Mouse (Mus musculus) MEL (cell line): ENCODE measurements around the gene Rgl1. TPM values are rescaled to one million over a fixed set of nuclear protein-coding genes. Genes with fewer than 3 reads are reported as not detected.

Experiments used
- DNase-seq: peaks from one replicate; pipeline ENCODE4 v3.0.0; 2011; ENCODE audit warnings: low read depth, low spot score
- H3K27ac ChIP-seq: 2 replicates; pipeline ENCODE4 v1.5.1; 2012; ENCODE audit warnings: low read depth, mild to moderate bottlenecking, control low read depth, low read length, moderate library complexity; ENCODE audit not compliant: control insufficient read depth
- H3K27me3 ChIP-seq, 2 experiments: fragments of 150-350 bp in 1 of 2; sonication (generic) in 1 of 2; 2 replicates each; pipeline ENCODE4 v1.6.1; 2012; ENCODE audit warnings: low read length in 2 of 2, mild to moderate bottlenecking in 2 of 2, improper control_type of control experiment in 1 of 2, moderate library complexity in 1 of 2; ENCODE audit not compliant: insufficient read depth in 2 of 2, control insufficient read depth in 1 of 2
- H3K36me3 ChIP-seq, 2 experiments: 2 replicates each; pipeline ENCODE4 v1.6.1; 2012 to 2014; ENCODE audit warnings: low read length in 2 of 2, improper control_type of control experiment in 1 of 2, inconsistent platforms in 1 of 2, mild to moderate bottlenecking in 1 of 2; ENCODE audit not compliant: insufficient read depth in 2 of 2, control insufficient read depth in 1 of 2
- H3K4me1 ChIP-seq, 2 experiments: fragments of 150-350 bp in 1 of 2; sonication (generic) in 1 of 2; 2 replicates each; pipeline ENCODE4 v1.6.1; 2012; ENCODE audit warnings: low read length in 2 of 2, improper control_type of control experiment in 1 of 2, mild to moderate bottlenecking in 1 of 2; ENCODE audit not compliant: insufficient read depth in 2 of 2, control insufficient read depth in 1 of 2
- H3K4me3 ChIP-seq, 2 experiments: fragments of 150-350 bp in 1 of 2; sonication (generic) in 1 of 2; 2 replicates each; pipeline ENCODE4 v1.5.1; 2012; ENCODE audit warnings: low read depth in 2 of 2, low read length in 2 of 2, mild to moderate bottlenecking in 2 of 2, moderate library complexity in 2 of 2, control low read depth in 1 of 2, improper control_type of control experiment in 1 of 2; ENCODE audit not compliant: control insufficient read depth in 1 of 2, insufficient read depth in 1 of 2
- H3K79me2 ChIP-seq: 2 replicates; pipeline ENCODE4 v1.6.1; 2012; ENCODE audit warnings: mild to moderate bottlenecking, low read length, moderate library complexity; ENCODE audit not compliant: control insufficient read depth, poor library complexity, insufficient read depth
- H3K9ac ChIP-seq: 2 replicates; pipeline ENCODE4 v1.6.1; 2012; ENCODE audit warnings: low read depth, mild to moderate bottlenecking, control low read depth, low read length, moderate library complexity; ENCODE audit not compliant: control insufficient read depth, poor library complexity, severe bottlenecking
- H3K9me3 ChIP-seq: fragments of 150-350 bp; sonication (generic); replicated peaks from 2 replicates; pipeline ENCODE4 v1.6.1; 2012; ENCODE audit warnings: mild to moderate bottlenecking, low read length, improper control_type of control experiment, moderate library complexity; ENCODE audit not compliant: insufficient read depth
- BHLHE40 ChIP-seq: IDR thresholded peaks from 2 replicates; pipeline ENCODE4 v1.6.1; 2012; ENCODE audit warnings: low read depth, mild to moderate bottlenecking, inconsistent platforms, low read length, improper control_type of control experiment, borderline replicate concordance
- CTCF ChIP-seq, 3 experiments: IDR thresholded peaks in 2 of 3; conservative IDR thresholded peaks in 1 of 3; 2 replicates each; pipeline ENCODE4 v1.5.1; 2011 to 2012; ENCODE audit warnings: low read length in 3 of 3, low read depth in 2 of 3, mild to moderate bottlenecking in 2 of 3, improper control_type of control experiment in 1 of 3, inconsistent platforms in 1 of 3, mixed read lengths in 1 of 3, moderate library complexity in 1 of 3; ENCODE audit not compliant: control insufficient read depth in 1 of 3, insufficient read depth in 1 of 3, poor library complexity in 1 of 3, severe bottlenecking in 1 of 3
- ELF1 ChIP-seq: IDR thresholded peaks from 2 replicates; pipeline ENCODE4 v1.6.1; 2014; ENCODE audit warnings: low read depth, mild to moderate bottlenecking, inconsistent platforms, low read length, improper control_type of control experiment, moderate library complexity
- EP300 ChIP-seq, 2 experiments: IDR thresholded peaks; 2 replicates each; pipeline ENCODE4 v1.6.1; 2011; ENCODE audit warnings: improper control_type of control experiment in 2 of 2, low read length in 2 of 2, low read depth in 1 of 2, mild to moderate bottlenecking in 1 of 2
- GABPA ChIP-seq: IDR thresholded peaks from 2 replicates; pipeline ENCODE4 v1.6.1; 2012; ENCODE audit warnings: low read depth, mild to moderate bottlenecking, inconsistent platforms, low read length, improper control_type of control experiment, moderate library complexity
- HCFC1 ChIP-seq: IDR thresholded peaks from 2 replicates; pipeline ENCODE4 v1.6.1; 2012; ENCODE audit warnings: low read depth, mild to moderate bottlenecking, inconsistent platforms, low read length, improper control_type of control experiment, moderate library complexity
- KAT2A ChIP-seq: conservative IDR thresholded peaks from 2 replicates; pipeline ENCODE4 v1.6.1; 2012; ENCODE audit warnings: low read depth, low read length, improper control_type of control experiment, inconsistent platforms
- MAX ChIP-seq: IDR thresholded peaks from 2 replicates; pipeline ENCODE4 v1.6.1; 2011; ENCODE audit warnings: low read length, improper control_type of control experiment
- MEF2A ChIP-seq: IDR thresholded peaks from 2 replicates; pipeline ENCODE4 v1.6.1; 2014; ENCODE audit warnings: low read depth, mild to moderate bottlenecking, inconsistent platforms, low read length, improper control_type of control experiment; ENCODE audit not compliant: poor library complexity, insufficient replicate concordance, severe bottlenecking; ENCODE audit errors: extremely low read depth
- MXI1 ChIP-seq: IDR thresholded peaks from 2 replicates; pipeline ENCODE4 v1.6.1; 2011; ENCODE audit warnings: mild to moderate bottlenecking, low read depth, low read length, improper control_type of control experiment
- MYC ChIP-seq: IDR thresholded peaks from 2 replicates; pipeline ENCODE4 v1.6.1; 2011; ENCODE audit warnings: low read depth, mild to moderate bottlenecking, low read length, improper control_type of control experiment, moderate library complexity
- NELFE ChIP-seq: IDR thresholded peaks from 2 replicates; pipeline ENCODE4 v1.6.1; 2011; ENCODE audit warnings: low read depth, low read length, improper control_type of control experiment
- POLR2A ChIP-seq, 2 experiments: IDR thresholded peaks; 2 replicates each; pipeline ENCODE4 v1.6.1; 2011 to 2012; ENCODE audit warnings: low read length in 2 of 2, mild to moderate bottlenecking in 2 of 2, control low read depth in 1 of 2, improper control_type of control experiment in 1 of 2, low read depth in 1 of 2, moderate library complexity in 1 of 2; ENCODE audit not compliant: control insufficient read depth in 1 of 2, insufficient read depth in 1 of 2, poor library complexity in 1 of 2
- POLR2AphosphoS2 ChIP-seq: IDR thresholded peaks from 2 replicates; pipeline ENCODE4 v1.6.1; 2011; ENCODE audit warnings: low read length, improper control_type of control experiment
- POLR2AphosphoS5 ChIP-seq: IDR thresholded peaks from 2 replicates; pipeline ENCODE4 v1.6.1; 2012; ENCODE audit warnings: low read depth, borderline replicate concordance, mild to moderate bottlenecking, inconsistent platforms, low read length, moderate library complexity, mixed read lengths
- RCOR1 ChIP-seq: IDR thresholded peaks from 2 replicates; pipeline ENCODE4 v1.6.1; 2012; ENCODE audit warnings: low read depth, mild to moderate bottlenecking, inconsistent platforms, low read length, improper control_type of control experiment
- SIN3A ChIP-seq: IDR thresholded peaks from 2 replicates; pipeline ENCODE4 v1.6.1; 2012; ENCODE audit warnings: low read length, improper control_type of control experiment, inconsistent platforms
- TBP ChIP-seq: IDR thresholded peaks from 2 replicates; pipeline ENCODE4 v1.8.0; 2011; ENCODE audit warnings: low read depth, low read length, improper control_type of control experiment
- TCF12 ChIP-seq: IDR thresholded peaks from 2 replicates; pipeline ENCODE4 v1.6.1; 2014; ENCODE audit warnings: low read depth, mild to moderate bottlenecking, inconsistent platforms, low read length, improper control_type of control experiment, moderate library complexity
- USF1 ChIP-seq: IDR thresholded peaks from 2 replicates; pipeline ENCODE4 v1.6.1; 2014; ENCODE audit warnings: low read depth, mild to moderate bottlenecking, inconsistent platforms, low read length, improper control_type of control experiment, moderate library complexity
- ZKSCAN1 ChIP-seq: IDR thresholded peaks from 2 replicates; pipeline ENCODE4 v1.6.1; 2012; ENCODE audit warnings: low read depth, mild to moderate bottlenecking, inconsistent platforms, low read length, improper control_type of control experiment, moderate library complexity
- polyA plus RNA-seq, 2 experiments: library from polyadenylated mRNA; stranded (reverse) in 1 of 2; unstranded in 1 of 2; fragments of >175 nt in 1 of 2; fragments of >200 nt in 1 of 2; gene quantifications; 2 replicates each; pipeline versions ENCODE4 v1.2.1 to v1.2.4; 2012; ENCODE audit warnings: low replicate concordance in 2 of 2, low read depth in 1 of 2; ENCODE audit not compliant: insufficient read length in 2 of 2, insufficient read depth in 1 of 2, missing spikeins in 1 of 2
- total RNA-seq: library from RNA; depleted of rRNA; stranded (reverse); fragments of 300-350 nt; gene quantifications from 2 replicates; pipeline ENCODE4 v1.2.3, GENCODE M21; 2012

Gene Rgl1
- total and polyA plus RNA-seq, 3 experiments, result 0.12 to 0.39 TPM; not detected in 1

DNA sequence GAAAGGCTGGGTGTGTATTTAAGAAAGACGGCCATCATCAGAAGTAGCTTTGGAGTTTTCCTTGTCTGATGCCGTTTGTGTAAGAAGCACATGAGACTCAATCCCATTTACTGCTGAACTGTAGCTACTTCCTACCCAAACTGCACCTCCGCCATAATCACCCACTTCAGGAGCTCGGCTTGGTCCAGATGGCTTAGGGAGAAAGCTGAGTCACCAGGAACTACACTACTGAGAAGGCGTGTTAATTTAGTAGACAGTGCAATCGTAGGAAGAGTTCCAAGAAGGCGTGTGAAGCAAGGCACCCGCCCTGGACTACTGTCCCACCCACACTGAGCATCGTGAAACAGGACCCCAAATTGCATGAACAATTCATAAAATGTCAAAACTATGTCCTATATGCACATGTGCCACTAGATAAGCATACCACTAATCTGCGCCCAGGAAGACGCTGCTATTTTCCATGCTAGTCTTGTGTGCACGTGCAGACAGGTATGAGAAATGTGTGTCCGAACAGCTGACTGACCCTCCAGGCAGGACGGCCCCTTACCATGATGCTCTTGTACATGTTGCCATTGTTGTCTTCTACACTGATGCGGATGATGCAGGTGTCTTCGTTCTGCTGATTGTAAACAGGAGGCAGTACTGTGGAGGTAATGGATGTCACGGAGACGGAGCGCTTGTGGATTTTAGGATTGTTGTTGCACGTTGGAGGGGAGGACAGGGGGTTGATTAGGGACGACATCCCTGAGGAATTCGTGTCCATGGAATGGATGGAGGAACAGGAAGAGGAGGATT is 241.9 kb downstream of the Rgl1 start:
- no peak overlapping the region for H3K27ac ChIP-seq
- peaks cover 0 to 8% of the 10 kb centered on the region in 2 experiments; a peak in 2 of 4 replicates for H3K36me3 ChIP-seq
- H3K9ac ChIP-seq, result no peak overlapping the region
- 0 out of 4 replicates have a peak overlapping the region, but pooled peaks of 1 of the 2 experiments have one; percentile 9 for H3K4me3 ChIP-seq
- H3K79me2 ChIP-seq, result no peaks in the 10 kb centered on the region
- peaks cover 5 to 22% of the 10 kb centered on the region in 2 experiments for H3K4me1 ChIP-seq
- TF ChIP-seq POLR2A (IDR thresholded peaks at IDR 0.05; ENCODE audit: control insufficient read depth in 1 of 2, insufficient read depth in 1 of 2, low read depth in 1 of 2, low read length in 2 of 2, poor library complexity in 1 of 2), result no peak
- TF ChIP-seq BHLHE40, result peak; percentile 18; the same call in 1 of the 2 replicates
- TF ChIP-seq MXI1, result 0 out of 2 replicates have a peak, but pooled peaks have one; percentile 27
- TF ChIP-seq MYC, result 0 out of 2 replicates have a peak, but pooled peaks have one; percentile 31
- H3K9me3 ChIP-seq, result no peaks in the 10 kb centered on the region
- H3K27me3 ChIP-seq, result peaks cover 0 to under 1% of the 10 kb centered on the region in 2 experiments; a peak in 1 of 4 replicates
- peak; percentile 47 for DNase-seq

DNA sequence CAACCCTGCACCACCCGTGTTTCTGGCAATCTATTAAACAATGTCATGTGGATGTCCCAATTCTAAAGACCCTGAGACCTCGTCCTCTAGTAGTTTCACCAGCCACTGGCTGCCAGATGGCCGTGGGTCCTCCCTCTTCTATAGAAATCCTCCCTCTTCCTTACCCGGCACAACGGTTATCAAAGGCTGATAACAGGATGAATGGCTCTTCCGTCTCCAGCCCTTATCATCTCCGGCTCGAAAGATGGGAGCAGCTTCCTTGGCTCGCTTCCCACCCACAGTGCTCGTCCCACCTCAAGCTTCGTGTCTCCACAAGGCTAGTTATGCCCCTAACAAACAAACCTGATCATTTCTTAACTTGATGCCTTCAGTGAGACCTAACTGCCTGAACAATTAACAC is 242.9 kb downstream of the Rgl1 start:
- H3K4me1 ChIP-seq, result peaks cover 5 to 22% of the 10 kb centered on the region in 2 experiments
- H3K36me3 ChIP-seq, result peaks cover 0 to 8% of the 10 kb centered on the region in 2 experiments; a peak in 2 of 4 replicates
- peak; percentile 11 for DNase-seq
- no peak for TF ChIP-seq POLR2AphosphoS5
- peak in 1 of 2 experiments; percentile 19; a peak in 1 of 4 replicates for TF ChIP-seq EP300 (IDR thresholded peaks at IDR 0.05; ENCODE audit: low read depth in 1 of 2, low read length in 2 of 2)
- TF ChIP-seq POLR2A (IDR thresholded peaks at IDR 0.05; ENCODE audit: control insufficient read depth in 1 of 2, insufficient read depth in 1 of 2, low read depth in 1 of 2, low read length in 2 of 2, poor library complexity in 1 of 2), result no peak
- no peak for TF ChIP-seq ELF1
- no peak for TF ChIP-seq USF1
- TF ChIP-seq RCOR1, result no peak
- no peaks in the 10 kb centered on the region for H3K9me3 ChIP-seq
- no peaks in the 10 kb centered on the region for H3K79me2 ChIP-seq
- no peak overlapping the region for H3K4me3 ChIP-seq
- no peaks in the 10 kb centered on the region; a peak in 1 of 4 replicates for H3K27me3 ChIP-seq
- no peak overlapping the region for H3K27ac ChIP-seq
- no peak overlapping the region for H3K9ac ChIP-seq

DNA sequence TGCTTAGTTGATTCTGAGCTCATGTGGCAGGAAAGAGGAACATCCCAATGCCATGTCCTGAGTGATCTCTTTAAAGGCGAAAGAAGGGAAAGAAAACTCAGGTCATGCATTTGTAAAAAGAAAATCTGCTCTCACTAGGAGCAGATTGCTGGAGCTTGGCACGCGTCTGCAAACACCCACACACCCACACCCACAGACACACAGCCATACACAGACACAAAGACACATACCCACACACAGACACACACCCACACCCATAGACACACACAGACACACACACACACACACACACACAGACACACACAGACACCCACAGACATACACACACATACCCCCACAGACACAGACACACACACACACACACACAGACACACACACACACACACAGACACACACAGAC is 243.9 kb downstream of the Rgl1 start:
- H3K27me3 ChIP-seq, result no peaks in the 10 kb centered on the region; a peak in 1 of 4 replicates
- DNase-seq, result no peak
- TF ChIP-seq MYC (no peak), NELFE (no peak), MEF2A (no peak), POLR2A (IDR thresholded peaks at IDR 0.05; ENCODE audit: control insufficient read depth in 1 of 2, insufficient read depth in 1 of 2, low read depth in 1 of 2, low read length in 2 of 2, poor library complexity in 1 of 2) (no peak), ELF1 (no peak), BHLHE40 (no peak), GABPA (no peak), POLR2AphosphoS2 (no peak), SIN3A (no peak), CTCF (IDR thresholded peaks at IDR 0.05 in 2 of 3, conservative IDR thresholded peaks at IDR 0.05 in 1 of 3; ENCODE audit: control insufficient read depth in 1 of 3, insufficient read depth in 1 of 3, low read depth in 2 of 3, low read length in 3 of 3, poor library complexity in 1 of 3, severe bottlenecking in 1 of 3) (no peak), ZKSCAN1 (no peak), TBP (no peak), HCFC1 (no peak), TCF12 (no peak), RCOR1 (no peak), KAT2A (no peak), MAX (no peak)
- no peaks in the 10 kb centered on the region for H3K79me2 ChIP-seq
- H3K4me1 ChIP-seq, result peaks cover 5 to 22% of the 10 kb centered on the region in 2 experiments
- H3K36me3 ChIP-seq, result peaks cover 0 to 8% of the 10 kb centered on the region in 2 experiments; a peak in 2 of 4 replicates
- no peaks in the 10 kb centered on the region for H3K9me3 ChIP-seq
- no peak overlapping the region for H3K9ac ChIP-seq
- H3K4me3 ChIP-seq, result no peak overlapping the region
- H3K27ac ChIP-seq, result no peak overlapping the region
